Mouse (Mus musculus): ENCODE results near the gene Nfe2. TPM values are rescaled to one million over a fixed set of nuclear protein-coding genes. Genes with fewer than 3 reads are reported as not detected.

The Nfe2 gene
- polyA plus RNA-seq, 1 experiment, result 0.28 TPM

DNA sequence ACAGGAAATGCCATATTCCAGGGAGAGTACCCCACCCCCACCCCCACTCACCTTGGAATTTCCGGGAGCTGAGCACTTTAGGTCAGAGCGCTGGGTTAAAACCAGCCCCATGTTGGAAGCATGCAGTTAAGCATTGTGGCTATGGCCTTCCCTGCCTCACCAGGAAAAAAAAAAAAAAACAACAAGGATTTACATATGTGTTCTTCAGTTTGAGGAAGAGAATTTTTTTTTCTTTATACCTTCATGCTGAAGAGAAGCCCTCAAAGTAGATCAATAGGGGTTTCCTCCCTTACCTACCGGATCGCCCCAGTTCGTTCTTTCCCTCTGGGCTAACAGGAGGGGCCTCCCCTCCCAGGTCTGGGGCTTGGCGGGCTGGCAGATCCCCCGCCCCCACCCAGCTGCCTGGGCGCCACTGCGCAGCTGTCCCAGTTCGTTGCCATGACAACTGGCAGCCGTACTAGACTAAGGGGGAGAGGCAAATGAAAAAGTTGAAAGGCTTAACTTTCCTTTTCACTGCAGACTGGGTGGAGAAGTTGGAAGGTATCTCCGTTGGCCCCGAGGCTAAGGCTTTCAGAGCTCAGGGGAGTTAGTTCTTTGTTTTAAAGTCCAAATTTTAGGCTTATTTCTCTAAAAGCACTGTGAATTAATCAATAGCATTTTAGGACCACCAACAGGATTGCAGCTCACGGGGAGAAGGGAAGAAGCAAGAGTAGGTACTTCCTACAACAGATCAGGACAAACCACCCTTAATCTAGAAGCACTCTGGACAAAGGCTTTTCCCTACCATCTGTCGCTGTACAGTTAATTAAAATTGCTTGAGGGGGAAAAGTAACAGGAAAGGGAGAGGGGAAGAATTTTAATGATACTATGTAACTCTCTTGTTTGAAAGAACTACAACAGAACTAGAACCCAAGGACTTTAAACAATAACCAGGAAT lies 43.0 kb downstream of the Nfe2 start:
- peak; percentile 58 for DNase-seq (ENCODE audit: low spot score)

DNA sequence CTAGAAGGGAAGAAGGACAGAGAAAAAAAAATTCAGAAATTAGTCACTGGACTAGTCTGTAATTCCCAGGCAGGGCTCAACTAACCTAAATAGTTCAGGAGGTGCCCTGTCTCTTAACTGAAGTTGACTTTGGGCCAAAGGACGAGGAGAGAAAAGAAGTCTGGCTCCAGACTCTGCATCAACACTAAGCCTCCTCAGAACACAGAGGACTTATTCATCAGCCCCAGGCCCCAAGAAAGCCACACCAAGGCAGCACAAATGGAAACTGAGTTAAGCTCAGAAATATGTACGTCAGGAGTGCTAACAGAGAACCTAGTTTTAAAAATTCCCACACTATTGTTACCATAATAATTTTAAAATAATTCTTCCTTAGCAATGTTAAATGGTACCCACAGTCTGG lies 44.1 kb downstream of the Nfe2 start:
- no peak for DNase-seq (ENCODE audit: low spot score)

DNA sequence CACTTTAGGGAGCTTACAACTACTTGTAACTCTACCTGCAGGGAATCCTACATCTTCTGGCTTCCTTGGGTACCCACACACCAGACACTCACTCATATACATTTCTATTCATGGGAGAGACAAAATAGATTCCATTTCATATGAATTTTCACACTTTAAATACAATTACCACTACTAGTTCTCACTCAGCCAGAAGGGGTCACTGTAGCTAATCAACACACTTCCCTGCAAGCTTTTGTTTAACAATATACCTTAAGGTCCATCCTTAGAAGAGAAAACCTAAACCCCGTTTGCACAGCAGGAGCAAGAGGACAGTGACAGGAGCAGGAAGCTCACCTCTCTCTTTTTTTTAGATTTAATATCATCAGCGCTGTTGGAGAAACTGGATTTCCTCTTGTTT lies 53.0 kb downstream of the Nfe2 start:
- no peak for DNase-seq (ENCODE audit: low spot score)

DNA sequence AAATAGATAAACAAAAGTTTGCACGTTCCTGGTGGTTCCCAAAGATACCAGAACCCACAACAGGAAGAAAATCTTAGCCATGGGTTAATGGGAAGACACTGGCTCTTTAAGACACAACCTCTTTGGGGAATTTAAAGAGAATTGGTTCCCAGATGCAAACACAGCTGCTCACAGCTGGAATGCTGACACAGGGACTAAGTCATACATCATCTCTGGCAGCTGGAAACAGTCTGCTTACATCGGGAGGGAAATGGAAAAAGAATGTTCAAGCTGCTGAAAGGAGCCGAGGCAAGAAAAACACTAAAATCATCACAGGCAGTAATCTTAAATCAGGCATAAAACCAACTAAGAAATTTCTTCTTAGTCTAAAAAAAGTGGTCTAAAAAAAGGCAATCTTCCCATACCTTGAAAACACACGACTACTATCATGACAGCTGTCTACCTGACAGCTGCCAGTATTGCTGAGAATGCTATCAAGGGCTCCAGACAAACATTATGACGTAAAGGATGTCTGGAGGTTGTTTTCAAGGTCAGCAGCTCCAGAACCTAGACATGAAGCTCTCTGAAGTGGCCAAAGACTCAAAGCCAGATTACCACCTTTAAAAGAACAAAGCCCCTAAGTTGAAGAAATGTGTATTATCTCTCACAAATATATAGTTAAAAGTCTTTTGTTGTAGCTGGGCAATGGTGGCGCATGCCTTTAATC lies 56.0 kb downstream of the Nfe2 start:
- DNase-seq (ENCODE audit: low spot score), result no peak

Other genes starting within 250 kb of the Nfe2 start
- 0.76 and 0.80 TPM in 2 replicates for gene Hoxc4, start 239.5 kb downstream of the Nfe2 start, polyA plus RNA-seq (2012; rRNA removed)
- gene Smug1, start 91.3 kb downstream of the Nfe2 start, polyA plus RNA-seq (2012; rRNA removed), result 15.1 and 18.5 TPM in 2 replicates
- 23.9 and 24.4 TPM in 2 replicates for gene Cbx5, start 18.6 kb downstream of the Nfe2 start, polyA plus RNA-seq (2012; rRNA removed)
- 323 and 341 TPM in 2 replicates for gene Hnrnpa1, start 18.0 kb downstream of the Nfe2 start, polyA plus RNA-seq (2012; rRNA removed)
- gene Copz1, start 14.3 kb upstream of the Nfe2 start, polyA plus RNA-seq (2012; rRNA removed), result 125 and 135 TPM in 2 replicates
- not detected in 2 replicates for gene Gpr84, start 52.2 kb upstream of the Nfe2 start, polyA plus RNA-seq (2012; rRNA removed)
- gene Zfp385a, start 81.7 kb upstream of the Nfe2 start, polyA plus RNA-seq (2012; rRNA removed), result 9.9 and 15.6 TPM in 2 replicates
- gene Itga5, start 108.4 kb upstream of the Nfe2 start, polyA plus RNA-seq (2012; rRNA removed), result 138 and 146 TPM in 2 replicates
- gene Gtsf1, start 172.1 kb upstream of the Nfe2 start, polyA plus RNA-seq (2012; rRNA removed), result 0.08 TPM in 1 of 2 replicates, not detected in the other
- not detected in 2 replicates for gene Gtsf2, start 190.1 kb upstream of the Nfe2 start, polyA plus RNA-seq (2012; rRNA removed)
- 6.0 and 7.8 TPM in 2 replicates for gene Nckap1l, start 195.4 kb upstream of the Nfe2 start, polyA plus RNA-seq (2012; rRNA removed)
- gene Pde1b, start 244.6 kb upstream of the Nfe2 start, polyA plus RNA-seq (2012; rRNA removed), result 12.9 TPM in 2 replicates